Mouse (Mus musculus): ENCODE data around the gene Ly6g5b.

GRCm38 (mm10) chr17:35094475-35095365, 20.5 kb downstream of the Ly6g5b start:
- TF ChIP-seq CTCF (IDR thresholded peaks at IDR 0.05; ENCODE audit: low read depth, low read length) (no peak), POLR2A (IDR thresholded peaks at IDR 0.05; ENCODE audit: insufficient read depth, low read length) (no peak), EP300 (IDR thresholded peaks at IDR 0.05; ENCODE audit: insufficient read depth, low read depth, low read length) (no peak)

Measured in ES-Bruce4 (cell line).